Mouse (Mus musculus) kidney, postnatal 4 days (tissue): Measurements from ENCODE around the gene Gm20388.
A peak's percentile ranks its signal among the peaks of the same experiment; 100 is the strongest.

Experiments
- DNase-seq, 2 experiments: peaks; one replicate each; pipeline ENCODE4 v3.0.0; 2021; ENCODE audit warnings: mixed read lengths in 2 of 2

Gm20388 gene

DNA sequence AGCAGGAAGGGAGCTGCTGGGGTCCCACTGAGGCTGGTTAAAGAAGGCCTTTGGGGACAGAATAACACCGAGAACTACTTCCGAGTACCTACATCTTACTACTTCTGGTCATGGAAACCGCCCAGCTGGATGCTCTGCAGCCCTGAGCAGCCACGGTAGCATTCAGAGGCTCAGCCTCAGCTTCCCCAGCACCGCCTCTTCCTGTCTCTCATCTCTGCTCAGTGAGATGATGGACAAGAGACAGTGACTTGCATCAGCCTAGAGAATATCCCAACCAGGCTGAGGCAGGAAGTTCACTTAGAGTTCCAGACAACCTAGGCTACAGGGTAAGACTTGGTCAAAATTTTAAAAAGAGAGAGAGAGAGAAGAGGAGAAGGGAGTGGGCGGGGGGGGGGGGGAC is 3876.0 kb downstream of the Gm20388 start:
- DNase-seq: no peak

DNA sequence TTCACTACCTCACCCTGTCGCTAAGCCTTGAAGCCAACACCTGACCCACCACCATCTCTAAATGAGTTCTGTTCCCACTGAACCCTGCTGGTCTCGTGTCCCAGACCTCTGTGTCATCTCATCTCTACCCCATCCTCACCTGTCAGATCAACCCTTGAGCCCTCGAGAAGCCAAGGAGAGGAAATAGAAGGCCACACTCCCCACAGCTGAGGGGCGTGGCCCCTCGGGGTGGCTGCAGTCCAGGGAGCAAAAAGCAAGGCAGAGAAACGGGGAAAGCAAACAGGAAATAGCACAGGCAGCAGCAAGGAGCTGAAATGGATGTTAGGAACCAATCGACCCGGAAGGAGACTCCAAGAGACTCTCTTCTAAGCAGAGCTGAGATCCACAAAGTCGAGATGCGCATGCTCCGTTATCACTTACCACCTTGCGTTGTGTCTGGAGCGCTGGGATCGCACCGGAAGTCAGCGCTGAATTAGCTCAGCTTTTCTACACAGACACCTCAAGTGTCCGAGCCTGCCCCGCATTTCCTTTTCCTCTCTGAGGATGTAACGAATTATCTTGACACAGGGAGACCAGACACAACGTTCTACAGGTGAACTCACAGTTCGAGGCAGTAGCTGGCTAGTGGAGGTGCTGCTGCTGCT is 3876.7 kb downstream of the Gm20388 start:
- DNase-seq: no peak

DNA sequence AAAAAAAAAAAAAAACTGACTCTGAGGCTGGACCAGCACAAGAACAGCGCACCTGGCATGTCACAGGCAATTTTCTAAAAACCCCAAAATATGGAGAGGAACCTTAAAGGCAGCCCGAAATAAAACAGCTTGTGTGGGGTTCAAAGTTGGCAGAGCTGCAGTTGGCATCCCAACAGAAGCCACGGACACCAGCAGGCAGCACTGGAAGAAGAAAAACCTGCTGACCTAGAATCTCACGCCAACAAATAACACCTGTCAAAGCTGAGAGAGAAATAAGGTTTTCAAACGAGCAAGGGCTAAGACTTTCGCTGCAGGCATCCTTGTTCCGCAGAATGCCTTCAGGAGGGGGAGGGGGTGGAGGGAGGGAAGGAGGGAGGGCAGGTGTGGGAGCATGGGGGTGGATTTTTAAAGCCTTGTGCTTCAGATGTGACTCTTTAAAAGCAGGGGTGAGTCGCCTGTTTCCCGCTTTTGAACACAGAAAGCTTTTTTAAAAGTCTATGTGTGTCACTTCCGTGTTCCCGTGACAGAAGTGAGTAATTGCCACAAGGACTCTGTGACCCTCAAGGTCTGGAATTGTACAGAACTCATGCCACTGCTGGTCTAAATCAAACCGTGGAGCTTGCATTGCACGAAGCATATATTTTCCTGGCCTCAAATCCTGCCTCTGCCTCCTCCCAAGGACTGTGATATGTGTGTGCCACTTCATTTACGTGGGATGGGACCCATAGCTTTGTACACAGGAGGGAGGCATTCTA is 3878.0 kb downstream of the Gm20388 start:
- no peak for DNase-seq

DNA sequence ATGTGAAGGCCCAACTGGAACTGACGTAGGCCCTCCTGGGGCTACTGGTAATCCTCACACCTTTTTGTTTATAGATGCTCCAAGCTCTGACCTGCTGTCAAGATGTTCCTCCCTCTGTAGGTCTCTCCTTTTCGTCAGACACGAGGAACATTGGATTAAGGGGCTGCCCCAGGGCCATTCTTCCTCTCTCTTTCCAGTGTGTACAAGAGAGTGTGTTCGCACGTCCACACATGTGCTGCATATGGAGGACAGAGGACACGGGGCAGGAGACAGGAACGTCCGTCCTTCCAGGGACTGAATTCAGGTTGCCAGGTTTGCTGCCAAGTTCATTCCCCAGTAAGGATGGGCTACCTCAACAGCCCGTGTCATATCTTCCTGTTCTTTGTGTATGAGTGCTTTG is 3878.8 kb downstream of the Gm20388 start:
- no peak for DNase-seq

- peak; percentile 95 to 96 for DNase-seq
Measured at GRCm38 (mm10) chr8:123789970-123790369, 3879.3 kb downstream of the Gm20388 start.

DNA sequence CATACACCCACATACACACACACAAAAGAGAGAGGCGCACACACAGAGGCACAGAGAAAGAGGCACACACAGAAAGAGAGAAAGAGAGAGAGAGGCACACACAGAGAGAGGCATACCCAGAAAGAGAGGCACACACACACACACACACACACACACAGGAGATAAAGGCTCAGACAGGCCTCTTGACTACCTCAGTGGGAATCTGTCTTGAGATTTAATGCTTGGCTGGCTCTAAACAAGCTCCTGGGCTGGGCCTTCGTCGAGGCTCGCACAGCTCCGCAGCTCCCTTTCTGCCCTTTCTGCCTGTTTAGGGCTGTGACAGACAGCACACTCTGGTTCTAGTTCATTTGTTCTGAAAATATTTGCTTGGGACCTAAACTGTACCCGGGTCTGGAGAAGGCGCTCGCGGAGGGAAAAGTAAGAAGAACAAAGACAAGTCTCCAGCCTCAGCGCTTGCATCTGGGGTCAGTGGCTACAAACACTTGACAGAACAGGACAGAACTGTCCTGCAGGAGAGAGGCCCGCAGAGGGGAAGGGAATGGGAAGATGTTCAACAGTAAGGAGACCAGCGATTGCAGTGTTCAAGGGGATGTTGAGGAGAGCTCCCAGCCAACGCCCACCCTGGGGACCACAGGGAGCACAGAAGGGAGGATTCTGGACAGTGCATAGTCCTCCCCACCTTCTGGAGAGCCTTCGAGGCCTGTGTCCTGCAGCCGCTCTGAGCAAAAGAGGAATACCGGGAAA is 3880.6 kb downstream of the Gm20388 start:
- peak; percentile 30 to 46 for DNase-seq

GRCm38 (mm10) chr8:123791845-123792225 is 3881.2 kb downstream of the Gm20388 start:
- DNase-seq: peak in 1 of 2 experiments; percentile 24

DNA sequence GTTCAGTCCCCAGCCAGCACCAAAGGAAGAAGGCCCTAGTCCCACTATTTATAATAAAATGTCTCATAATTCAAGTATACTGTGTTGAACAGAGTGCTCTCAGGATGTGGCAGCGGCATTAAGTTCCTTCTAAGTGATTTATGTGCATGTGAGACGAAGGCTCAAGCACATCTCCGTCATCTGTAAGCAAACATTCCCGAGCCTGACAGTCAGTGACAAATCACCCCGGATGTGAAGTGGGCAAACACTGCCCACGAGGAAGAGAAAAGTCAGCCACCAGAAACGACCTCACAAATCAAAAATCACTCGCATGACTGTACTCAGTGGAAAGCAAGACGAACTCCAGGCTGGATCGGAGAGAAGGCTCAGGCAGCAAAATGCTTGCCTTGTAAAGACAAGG is 3883.3 kb downstream of the Gm20388 start:
- DNase-seq: no peak

DNA sequence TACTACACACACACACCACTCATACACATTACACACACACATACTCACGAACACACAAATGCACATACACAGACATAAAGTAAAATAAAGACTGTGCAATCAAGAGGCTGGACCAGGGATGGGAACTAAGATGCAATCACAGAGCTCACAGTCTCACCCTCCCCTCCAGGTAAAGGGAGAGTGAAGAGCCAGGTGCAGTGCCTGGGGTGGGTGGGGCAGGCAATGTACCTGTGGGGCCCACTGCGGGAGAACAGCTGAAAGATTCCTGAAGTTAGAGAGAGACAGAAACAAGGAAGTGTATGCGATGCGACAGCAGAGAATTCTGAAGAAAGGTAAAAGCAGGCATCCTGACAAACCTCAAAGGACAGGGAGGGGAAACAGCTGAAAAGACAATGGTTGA is 3884.1 kb downstream of the Gm20388 start:
- DNase-seq: no peak

- DNase-seq: peak; percentile 42 to 62
Measured at GRCm38 (mm10) chr8:123796758-123797157, 3886.1 kb downstream of the Gm20388 start.

- no peak for DNase-seq
Measured at GRCm38 (mm10) chr8:123797928-123798327, 3887.3 kb downstream of the Gm20388 start.

DNA sequence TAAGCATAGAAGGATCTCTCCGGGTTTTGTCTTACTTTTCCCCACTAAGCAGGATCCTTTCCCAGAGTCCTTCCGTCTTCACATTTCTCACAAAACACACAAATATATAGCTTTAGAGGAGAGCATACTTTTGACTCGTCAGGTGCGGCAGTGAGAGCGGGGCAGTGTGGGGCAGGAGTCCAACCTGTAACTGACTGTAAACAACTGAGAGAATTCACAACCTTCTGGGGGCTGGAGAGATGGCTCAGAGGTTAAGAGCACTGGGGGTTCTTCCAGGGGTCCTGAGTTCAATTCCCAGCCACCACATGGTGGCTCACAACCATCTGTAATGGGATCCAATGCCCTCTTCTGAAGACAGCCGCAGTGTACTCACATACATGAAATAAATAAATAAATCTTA is 3888.8 kb downstream of the Gm20388 start:
- DNase-seq: no peak

GRCm38 (mm10) chr8:123799885-123800284 is 3889.2 kb downstream of the Gm20388 start:
- DNase-seq: no peak

GRCm38 (mm10) chr8:123800867-123801266 is 3890.2 kb downstream of the Gm20388 start:
- DNase-seq: no peak

DNA sequence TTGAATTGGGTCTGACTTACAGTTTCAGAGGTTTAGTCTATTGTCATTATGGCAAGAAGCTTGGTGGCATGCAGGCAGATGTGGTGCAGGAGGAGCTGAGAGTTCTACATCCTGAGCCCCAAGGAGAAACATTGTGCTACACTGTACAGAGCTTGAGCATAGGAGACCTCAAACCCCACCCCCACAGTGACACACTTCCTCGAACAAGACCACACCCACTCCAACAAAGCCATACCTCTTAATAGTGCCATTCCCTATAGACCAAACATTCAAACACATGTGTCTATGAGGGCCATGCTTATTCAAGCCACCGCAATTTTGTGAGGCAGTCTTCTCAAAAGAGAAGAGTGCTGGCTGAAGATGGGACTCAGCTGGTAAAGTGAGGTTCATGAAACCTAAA is 3890.9 kb downstream of the Gm20388 start:
- DNase-seq: no peak

- DNase-seq: no peak
Measured at GRCm38 (mm10) chr8:123803639-123804038, 3893.0 kb downstream of the Gm20388 start.

DNA sequence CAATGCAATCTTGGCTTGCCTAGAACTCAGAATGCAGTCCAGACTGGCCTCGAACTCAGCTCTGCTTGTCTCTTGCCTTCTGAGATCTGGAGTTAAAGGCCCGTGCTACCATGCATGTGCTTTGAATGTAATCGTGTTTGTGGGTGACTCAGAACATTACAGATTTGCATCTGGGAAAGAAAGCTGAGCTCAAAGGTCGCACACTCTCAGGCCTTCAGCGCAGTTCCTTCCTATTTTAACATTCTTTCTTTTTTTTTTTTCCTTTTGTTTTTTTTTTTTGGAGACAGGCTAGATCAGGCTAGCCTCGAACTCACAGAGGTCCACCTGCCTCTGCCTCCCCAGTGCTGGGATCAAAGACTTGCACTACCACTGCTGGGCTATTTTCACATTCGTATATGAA is 3893.9 kb downstream of the Gm20388 start:
- DNase-seq: no peak

DNA sequence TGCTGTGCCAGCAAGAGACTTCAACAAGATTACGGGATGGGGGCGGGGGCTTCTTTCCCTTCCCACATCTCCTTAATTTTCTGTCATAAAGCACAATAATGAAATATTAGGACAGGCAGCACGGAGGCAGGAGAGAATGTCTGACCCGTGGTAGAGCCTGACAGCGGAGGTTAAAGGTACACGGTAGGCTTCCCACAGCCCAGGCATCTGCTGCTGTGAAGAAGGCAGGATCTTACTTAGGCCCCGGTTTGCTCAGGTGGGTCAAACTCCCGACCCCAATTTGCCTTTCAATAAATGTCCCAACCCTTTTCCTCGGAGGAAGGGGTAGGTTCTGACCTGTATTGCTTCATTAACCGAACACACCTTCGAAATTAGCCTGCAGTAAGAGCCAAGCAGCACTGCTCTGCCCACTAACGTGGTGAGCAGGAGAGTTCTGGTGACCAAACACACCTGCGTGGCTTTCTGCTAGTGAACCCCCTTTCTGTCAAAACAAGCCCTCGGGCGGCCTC is 3894.6 kb downstream of the Gm20388 start:
- DNase-seq: no peak

DNA sequence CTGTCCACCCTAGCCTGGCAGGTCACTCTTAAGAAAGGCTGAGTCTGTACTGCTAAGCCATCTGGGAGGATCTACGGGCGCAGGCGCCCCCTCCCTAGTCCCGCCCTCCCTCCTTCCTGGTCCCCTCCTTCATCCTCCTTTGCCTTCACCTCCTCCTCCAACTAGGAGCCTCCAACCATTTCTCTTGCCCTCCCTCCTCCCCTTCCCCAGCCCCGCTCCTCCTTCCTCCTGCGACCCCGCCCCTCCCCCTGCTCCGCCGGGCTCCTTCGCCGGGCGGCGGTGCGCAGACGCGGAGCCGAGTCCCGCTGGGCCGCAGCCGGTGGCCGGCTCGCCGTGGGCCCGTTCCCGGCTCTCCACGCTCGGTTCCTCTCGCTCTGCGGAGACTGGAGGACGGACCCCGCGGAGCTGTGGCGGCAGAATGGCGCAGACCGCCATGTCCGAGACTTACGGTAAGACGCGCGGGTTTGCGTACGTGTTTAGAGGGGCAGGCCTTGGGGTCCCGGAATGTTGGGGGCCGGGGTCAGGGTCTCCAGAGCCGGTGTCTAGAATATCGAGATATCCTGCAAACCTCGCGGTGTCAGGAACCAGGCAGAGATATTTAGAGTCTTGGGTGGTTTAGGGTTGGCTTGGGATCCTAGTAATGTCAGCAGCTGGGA is 3895.2 kb downstream of the Gm20388 start, which contains the start of gene Rab4a:
Gene Rab4a (plus strand): TSS at position 268 of the 656 bp plus-strand sequence.
- peak; percentile 95 to 96 for DNase-seq

DNA sequence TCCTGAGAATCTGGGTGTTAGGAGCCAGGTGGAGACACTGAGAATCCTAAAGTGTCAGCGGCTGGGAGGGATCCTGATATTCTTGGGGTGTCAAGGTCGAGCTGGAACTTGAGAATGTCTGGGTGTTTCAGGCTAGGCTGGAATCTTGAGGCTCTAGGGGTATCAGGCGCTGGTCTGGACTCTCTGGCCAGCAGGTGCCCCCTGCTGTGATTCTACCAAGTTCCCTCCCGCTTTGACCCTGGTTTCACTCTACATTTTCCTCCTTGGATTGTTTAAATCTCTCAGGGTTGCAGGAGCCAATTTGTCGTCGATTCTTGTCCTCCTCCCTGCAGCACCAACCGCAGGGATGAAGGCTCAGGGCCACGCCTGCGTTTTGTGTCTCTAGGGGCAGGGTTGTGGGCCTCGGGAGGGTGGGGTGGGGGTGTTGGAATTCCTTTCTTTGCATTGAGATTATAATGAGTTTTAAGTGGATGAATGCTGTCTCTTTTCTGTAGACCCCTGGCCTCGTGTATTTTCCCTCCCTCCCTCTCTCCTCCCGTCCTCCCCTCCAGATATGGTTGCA is 3895.8 kb downstream of the Gm20388 start:
- no peak for DNase-seq

- DNase-seq: peak; percentile 39 to 60
Measured at GRCm38 (mm10) chr8:123807024-123807431, 3896.4 kb downstream of the Gm20388 start.

- no peak for DNase-seq
Measured at GRCm38 (mm10) chr8:123807852-123808573, 3897.4 kb downstream of the Gm20388 start.
